Mouse (Mus musculus): ENCODE measurements around the gene Slc34a1. TPM values are rescaled to one million over a fixed set of nuclear protein-coding genes. Genes with fewer than 3 reads are reported as not detected.

Gene Slc34a1
- polyA plus RNA-seq, 1 experiment from 2014 or later = not detected

- Histone ChIP-seq H3K9ac (no peak overlapping the region), H3K4me1 (replicated peaks) (peaks cover 25% of the 10 kb centered on the region), H3K4me3 (replicated peaks) (no peak overlapping the region), H3K9me3 (replicated peaks) (no peaks in the 10 kb centered on the region), H3K4me2 (no peak overlapping the region), H3K36me3 (peaks cover 43% of the 10 kb centered on the region), H3K27me3 (peaks cover 58% of the 10 kb centered on the region), H3K27ac (no peak overlapping the region)
- WGBS (ENCODE audit: insufficient replicate concordance) = 40% methylated on average over 2 of the region's 2 CpGs
- DNase-seq (no peak), ATAC-seq (ENCODE audit: low read depth) (no peak)
Observed at GRCm38 (mm10) chr13:55462965-55463364, 65.0 kb downstream of the Slc34a1 start.

- peaks cover 37% of the 10 kb centered on the region for H3K36me3 ChIP-seq
- no peaks in the 10 kb centered on the region for H3K9me3 ChIP-seq (replicated peaks)
- ATAC-seq (ENCODE audit: low read depth) = no peak
- H3K27ac ChIP-seq = no peak overlapping the region
- H3K4me3 ChIP-seq (replicated peaks) = peak overlapping the region; percentile 55
- H3K4me1 ChIP-seq (replicated peaks) = peaks cover 25% of the 10 kb centered on the region
- H3K4me2 ChIP-seq = peak overlapping the region; percentile 75
- WGBS (ENCODE audit: insufficient replicate concordance) = 14% methylated on average over 14 of the region's 14 CpGs
- peaks cover 63% of the 10 kb centered on the region for H3K27me3 ChIP-seq
- peak overlapping the region; percentile 52; the same call in 1 of the 2 replicates for H3K9ac ChIP-seq
- DNase-seq = no peak
Observed at GRCm38 (mm10) chr13:55463399-55464026, 65.5 kb downstream of the Slc34a1 start.

- peaks cover 30% of the 10 kb centered on the region for H3K36me3 ChIP-seq
- peak within 1 kb of the TSS; percentile 75 for H3K4me2 ChIP-seq
- DNase-seq (no peak), ATAC-seq (ENCODE audit: low read depth) (no peak)
- peaks cover 25% of the 10 kb centered on the region for H3K4me1 ChIP-seq (replicated peaks)
- no peaks in the 10 kb centered on the region for H3K9me3 ChIP-seq (replicated peaks)
- H3K4me3 ChIP-seq (replicated peaks) = peak within 1 kb of the TSS; percentile 55
- H3K27me3 ChIP-seq = peaks cover 71% of the 10 kb centered on the region
- 2% methylated on average over 76 of the region's 84 CpGs for WGBS (ENCODE audit: insufficient replicate concordance)
- H3K27ac ChIP-seq = no peak within 1 kb of the TSS; the same call in 1 of the 2 replicates
- peak within 1 kb of the TSS; percentile 52 for H3K9ac ChIP-seq
Observed at GRCm38 (mm10) chr13:55464027-55464884, 66.3 kb downstream of the Slc34a1 start, which contains the start of gene Prr7. Gene Prr7 (plus strand): TSS chr13:55464267.

- Histone ChIP-seq H3K27me3 (peaks cover 80% of the 10 kb centered on the region), H3K4me3 (replicated peaks) (no peak overlapping the region), H3K36me3 (peaks cover 20% of the 10 kb centered on the region), H3K9me3 (replicated peaks) (no peaks in the 10 kb centered on the region), H3K27ac (no peak overlapping the region), H3K4me1 (replicated peaks) (peaks cover 25% of the 10 kb centered on the region), H3K9ac (no peak overlapping the region), H3K4me2 (no peak overlapping the region)
- 13% methylated on average over 3 of the region's 3 CpGs for WGBS (ENCODE audit: insufficient replicate concordance)
- no peak for DNase-seq
- no peak for ATAC-seq (ENCODE audit: low read depth)
Observed at GRCm38 (mm10) chr13:55465184-55465583, 67.2 kb downstream of the Slc34a1 start.

Small RNA genes within 50 kb of the gene (microRNA-seq; reads per million reads assigned to microRNA genes)
- gene Mir6943 = not detected

Other genes with a start within 250 kb of the Slc34a1 start
- 4.2 and 5.4 TPM in 2 replicates for gene Fgfr4, start 245.5 kb upstream of the Slc34a1 start, polyA plus RNA-seq (2015; fragmentation: Nextera tagmentation; extraction: Ambion mirVana)
- gene Nsd1, start 188.4 kb upstream of the Slc34a1 start, polyA plus RNA-seq (2015; fragmentation: Nextera tagmentation; extraction: Ambion mirVana) = 15.5 and 19.8 TPM in 2 replicates
- gene Prelid1, start 77.7 kb upstream of the Slc34a1 start, polyA plus RNA-seq (2015; fragmentation: Nextera tagmentation; extraction: Ambion mirVana) = 234 and 240 TPM in 2 replicates
- 38.0 and 45.0 TPM in 2 replicates for gene Rab24, start 76.2 kb upstream of the Slc34a1 start, polyA plus RNA-seq (2015; fragmentation: Nextera tagmentation; extraction: Ambion mirVana)
- gene Mxd3, start 68.4 kb upstream of the Slc34a1 start, polyA plus RNA-seq (2015; fragmentation: Nextera tagmentation; extraction: Ambion mirVana) = 22.0 and 23.0 TPM in 2 replicates
- 59.1 and 65.6 TPM in 2 replicates for gene Lman2, start 35.4 kb upstream of the Slc34a1 start, polyA plus RNA-seq (2015; fragmentation: Nextera tagmentation; extraction: Ambion mirVana)
- gene Rgs14, start 28.5 kb upstream of the Slc34a1 start, polyA plus RNA-seq (2015; fragmentation: Nextera tagmentation; extraction: Ambion mirVana) = 1.4 and 1.8 TPM in 2 replicates
- not detected in 2 replicates for gene Pfn3, start 17.0 kb downstream of the Slc34a1 start, polyA plus RNA-seq (2015; fragmentation: Nextera tagmentation; extraction: Ambion mirVana)
- 56.5 and 59.8 TPM in 2 replicates for gene F12, start 28.6 kb downstream of the Slc34a1 start, polyA plus RNA-seq (2015; fragmentation: Nextera tagmentation; extraction: Ambion mirVana)
- 23.7 and 25.2 TPM in 2 replicates for gene Grk6, start 46.9 kb downstream of the Slc34a1 start, polyA plus RNA-seq (2015; fragmentation: Nextera tagmentation; extraction: Ambion mirVana)
- gene Prr7, start 66.1 kb downstream of the Slc34a1 start, polyA plus RNA-seq (2015; fragmentation: Nextera tagmentation; extraction: Ambion mirVana) = not detected in 2 replicates
- gene Dbn1, start 89.9 kb downstream of the Slc34a1 start, polyA plus RNA-seq (2015; fragmentation: Nextera tagmentation; extraction: Ambion mirVana) = 11.5 and 12.3 TPM in 2 replicates
- gene Pdlim7, start 115.5 kb downstream of the Slc34a1 start, polyA plus RNA-seq (2015; fragmentation: Nextera tagmentation; extraction: Ambion mirVana) = 27.5 and 28.8 TPM in 2 replicates
- 3.4 and 3.8 TPM in 2 replicates for gene Dok3, start 131.1 kb downstream of the Slc34a1 start, polyA plus RNA-seq (2015; fragmentation: Nextera tagmentation; extraction: Ambion mirVana)
- gene Ddx41, start 138.5 kb downstream of the Slc34a1 start, polyA plus RNA-seq (2015; fragmentation: Nextera tagmentation; extraction: Ambion mirVana) = 31.7 and 32.8 TPM in 2 replicates
- gene Fam193b, start 172.9 kb downstream of the Slc34a1 start, polyA plus RNA-seq (2015; fragmentation: Nextera tagmentation; extraction: Ambion mirVana) = 7.9 and 8.8 TPM in 2 replicates
- gene Tmed9, start 175.5 kb downstream of the Slc34a1 start, polyA plus RNA-seq (2015; fragmentation: Nextera tagmentation; extraction: Ambion mirVana) = 65.0 and 72.6 TPM in 2 replicates
- gene B4galt7, start 201.7 kb downstream of the Slc34a1 start, polyA plus RNA-seq (2015; fragmentation: Nextera tagmentation; extraction: Ambion mirVana) = 7.0 and 7.8 TPM in 2 replicates
- 15.4 and 15.9 TPM in 2 replicates for gene Caml, start 224.8 kb downstream of the Slc34a1 start, polyA plus RNA-seq (2015; fragmentation: Nextera tagmentation; extraction: Ambion mirVana)
- 20.7 and 27.3 TPM in 2 replicates for gene Ddx46, start 236.8 kb downstream of the Slc34a1 start, polyA plus RNA-seq (2015; fragmentation: Nextera tagmentation; extraction: Ambion mirVana)

Measured in liver, embryonic 13.5 days (tissue).